Mouse (Mus musculus) heart, postnatal 14 days (tissue): Measurements from ENCODE around the gene Mlxipl. TPM values are rescaled to one million over a fixed set of nuclear protein-coding genes. Genes with fewer than 3 reads are reported as not detected.
"Not testable (repeated sequence)": the region's sequence is repeated elsewhere in the genome, so short reads cannot be mapped to it uniquely, and the experiment has no call there.

Source experiments
- DNase-seq, 2 experiments: peaks; one replicate each; pipeline ENCODE4 v3.0.0; 2021 to 2022
- intact Hi-C: fragments of 180-260 bp; cut with DNase I; formaldehyde crosslinking; loops from one replicate; pipeline ENCODE4 v1.15.1; 2025
- long read RNA-seq, 2 experiments: library from polyadenylated mRNA; stranded (forward); transcript quantifications; one replicate each; pipeline ENCODE4 v2.0.0; 2021
- total RNA-seq, 2 experiments: library from RNA; stranded (reverse); gene quantifications; 2 replicates each; pipeline ENCODE4 v1.2.3; 2021

The Mlxipl gene
- total RNA-seq: 10 to 100 TPM; 16.5 to 28.8 TPM
- long read RNA-seq, experiment 1, partial matches to known transcripts: 7 of 16 reads
- long read RNA-seq, experiment 1, other reads (novel, unspliced or antisense): 8 of 16 reads
- long read RNA-seq, experiment 2, partial matches to known transcripts: 13 of 19 reads
- long read RNA-seq, experiment 2, other reads (novel, unspliced or antisense): 4 of 19 reads

DNA sequence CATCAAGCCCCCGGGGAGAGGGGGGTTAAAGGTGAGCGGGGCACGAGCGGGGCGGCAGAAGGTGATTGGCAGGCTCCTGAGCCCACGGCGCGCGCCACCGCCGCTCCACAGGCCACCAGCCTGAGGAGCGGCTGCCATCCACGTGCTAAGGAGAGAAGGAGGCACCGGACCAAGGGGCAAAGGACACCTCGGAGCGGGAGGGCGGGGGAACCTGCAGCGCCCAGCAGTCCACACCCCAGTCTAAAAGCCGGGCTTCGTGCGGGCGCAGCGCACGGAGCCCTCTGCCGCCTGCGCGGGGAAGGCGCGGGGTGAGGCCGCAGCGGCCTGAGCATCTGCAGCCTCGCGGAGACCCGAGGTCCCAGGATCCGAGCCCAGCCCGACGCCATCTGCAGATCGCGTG, at the start of gene Mlxipl:
Gene Mlxipl (plus strand): TSS at position 238 of the 400 bp plus-strand sequence.
- DNase-seq: no peak
- intact Hi-C loops: no loop called here

- DNase-seq: no peak
- intact Hi-C loops: no loop called here
Observed at GRCm38 (mm10) chr5:135040059-135040458, 49.6 kb upstream of the Mlxipl start.

- no peak for DNase-seq
- intact Hi-C loops: no loop called here
Observed at GRCm38 (mm10) chr5:135040777-135041176, 48.9 kb upstream of the Mlxipl start.

GRCm38 (mm10) chr5:135042105-135042788, 47.4 kb upstream of the Mlxipl start:
- no peak for DNase-seq
- intact Hi-C loops: no loop called here

DNA sequence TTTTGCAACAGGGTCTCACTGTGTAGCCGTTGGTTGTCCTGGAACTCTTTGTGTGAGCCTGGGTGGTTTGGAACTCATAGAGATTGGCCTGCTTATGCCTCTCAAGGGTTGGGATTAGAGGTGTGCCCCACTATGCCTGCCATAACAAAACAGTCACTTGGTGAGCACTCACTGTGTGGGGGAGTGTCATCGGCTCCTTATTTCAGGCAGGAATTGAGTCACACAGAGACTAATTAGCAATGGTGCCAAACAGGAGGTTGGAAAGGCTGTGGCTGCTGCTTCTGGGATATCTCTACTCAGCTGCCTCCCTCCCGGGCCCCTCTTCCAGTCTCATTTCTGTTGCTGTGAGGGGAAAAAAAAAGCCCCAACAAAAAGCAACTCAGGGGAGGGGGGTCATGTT, 45.1 kb upstream of the Mlxipl start:
- intact Hi-C loops: no loop called here
- no peak for DNase-seq

DNA sequence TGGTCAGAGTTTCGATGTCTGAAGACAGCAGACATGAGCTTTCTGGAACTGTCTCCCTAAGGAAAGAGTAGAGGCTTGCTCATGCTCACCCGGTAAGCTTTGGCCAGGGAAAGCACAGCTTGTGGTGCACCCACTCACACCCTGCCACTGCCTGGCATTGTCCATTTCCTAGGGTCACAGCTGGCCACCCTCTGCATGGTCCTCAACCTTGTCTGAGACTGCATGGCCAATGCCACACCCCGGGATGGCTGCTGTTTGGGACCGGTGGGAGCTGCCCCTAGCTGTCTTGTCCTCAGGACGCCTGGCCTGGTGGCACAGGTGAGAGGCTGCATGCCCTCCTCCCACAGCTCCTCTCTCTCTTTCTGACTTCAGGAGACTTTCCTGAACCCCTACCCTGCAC, 41.2 kb upstream of the Mlxipl start:
- DNase-seq: no peak
- intact Hi-C loops: no loop called here

- DNase-seq, intact Hi-C loops: not testable (repeated sequence)
Observed at GRCm38 (mm10) chr5:135049268-135049667, 40.4 kb upstream of the Mlxipl start.

DNA sequence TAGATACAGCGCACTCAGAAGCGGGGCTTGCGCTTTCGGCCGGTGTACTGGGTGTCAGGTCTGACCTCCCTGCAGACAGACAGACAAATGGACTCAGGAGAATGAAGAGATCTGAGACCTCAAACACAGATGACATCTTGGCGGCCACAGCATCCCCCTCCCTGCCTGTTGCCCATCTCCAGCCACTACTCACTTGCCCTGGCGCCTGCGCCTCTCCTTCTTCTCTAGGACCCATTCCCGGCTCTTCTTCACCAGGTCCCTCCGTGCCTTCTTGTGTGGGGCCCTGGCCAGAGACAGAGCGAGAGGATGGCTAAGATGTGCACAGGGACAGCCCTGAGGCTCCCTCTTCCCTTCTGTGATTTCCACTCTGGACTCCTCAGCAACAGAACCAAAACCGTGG, 36.3 kb upstream of the Mlxipl start:
- intact Hi-C loops: no loop called here
- no peak for DNase-seq

- intact Hi-C loops: no loop called here
- peak; percentile 97 to 98 for DNase-seq
Observed at GRCm38 (mm10) chr5:135063629-135064381, 25.9 kb upstream of the Mlxipl start, which contains the start of gene Dnajc30. Gene Dnajc30, plus strand, starts transcription at chr5:135064202.

GRCm38 (mm10) chr5:135064382-135064766, 25.3 kb upstream of the Mlxipl start:
- no peak for DNase-seq
- intact Hi-C loops: no loop called here

DNA sequence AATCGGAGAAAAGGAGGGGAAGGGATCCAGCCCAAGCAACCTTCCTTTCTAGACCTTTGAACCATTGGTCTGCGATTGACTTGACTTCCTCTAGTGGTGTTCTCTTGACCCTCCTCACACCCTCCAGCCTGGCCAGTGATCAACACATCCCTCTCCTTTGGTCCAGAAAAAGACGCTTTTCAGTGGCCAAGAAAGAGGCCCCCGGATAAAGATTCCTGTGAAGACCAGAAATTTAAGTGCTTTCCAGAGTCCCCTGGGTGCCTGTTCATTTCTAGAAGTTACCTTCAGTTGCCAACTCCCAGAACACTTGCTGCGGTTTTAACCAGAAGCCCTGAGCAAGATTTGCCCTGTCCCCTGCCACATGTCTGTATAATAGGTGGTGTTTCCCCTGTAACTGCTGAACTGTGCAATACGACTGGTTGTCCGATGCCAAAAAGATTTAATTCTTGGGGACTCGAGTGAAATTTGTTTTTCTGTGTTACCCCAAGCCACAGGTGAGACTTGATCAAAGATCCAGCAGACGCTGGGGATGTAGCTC, 24.7 kb upstream of the Mlxipl start, which contains the start of gene Bud23:
Gene Bud23 (minus strand): TSS at position 51 of the 538 bp plus-strand sequence.
- DNase-seq, intact Hi-C loops: not testable (repeated sequence)

DNA sequence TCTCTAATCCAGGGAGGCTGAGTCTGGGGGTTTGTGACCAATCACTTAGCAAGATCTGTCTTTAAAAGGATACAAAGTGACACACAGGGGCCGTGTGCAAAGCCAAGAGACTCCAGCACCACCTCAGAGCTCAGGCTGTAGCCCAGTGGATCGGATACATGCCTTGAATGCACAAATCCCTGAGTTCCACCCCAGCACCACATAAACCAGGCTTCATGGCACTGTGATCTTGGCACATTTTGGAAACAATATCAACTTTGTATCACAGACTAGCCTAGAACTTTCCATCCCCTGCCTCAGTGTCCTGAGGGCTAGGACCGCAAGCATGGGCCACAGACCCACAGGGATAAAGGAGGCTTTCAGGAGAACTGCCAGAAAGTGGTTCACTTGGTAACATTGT, 23.7 kb upstream of the Mlxipl start:
- intact Hi-C loops: no loop called here
- DNase-seq: no peak

DNA sequence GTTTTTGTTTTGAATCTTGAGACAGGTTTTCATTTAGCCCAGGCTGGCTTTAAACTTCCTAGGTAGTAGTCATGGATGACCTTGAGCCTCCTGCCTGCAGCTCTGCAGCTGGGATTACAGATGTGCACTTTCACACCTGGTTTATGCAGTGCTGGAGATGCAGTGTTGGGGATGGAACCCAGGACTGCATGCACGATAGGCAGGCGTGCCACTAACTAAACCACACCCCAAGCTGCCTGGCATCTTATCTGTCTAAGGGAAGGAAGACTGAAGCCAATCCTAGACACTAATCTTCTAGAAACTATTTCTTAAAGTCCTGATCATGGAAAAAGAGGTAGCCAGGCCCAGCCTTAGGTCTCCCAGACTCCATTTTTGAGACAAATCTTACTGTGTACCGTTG, 19.2 kb upstream of the Mlxipl start:
- intact Hi-C loops: loop anchor here (5.0 kb wide), 1 partner anchor 53 kb away; no protein-coding TSS in a partner anchor
- DNase-seq: no peak

- no peak for DNase-seq
- intact Hi-C loops: loop anchor here (5.0 kb wide), 1 partner anchor 55 kb away; no protein-coding TSS in a partner anchor
Observed at GRCm38 (mm10) chr5:135072061-135072460, 17.6 kb upstream of the Mlxipl start.

GRCm38 (mm10) chr5:135072720-135073119, 17.0 kb upstream of the Mlxipl start:
- DNase-seq: no peak
- intact Hi-C loops: loop anchor here (5.0 kb wide), 1 partner anchor 55 kb away; no protein-coding TSS in a partner anchor

- intact Hi-C loops: loop anchor here (5.0 kb wide), 1 partner anchor 56 kb away; no protein-coding TSS in a partner anchor
- DNase-seq: no peak
Observed at GRCm38 (mm10) chr5:135073349-135074150, 16.1 kb upstream of the Mlxipl start.

- no peak for DNase-seq
- intact Hi-C loops: no loop called here
Observed at GRCm38 (mm10) chr5:135075655-135076054, 14.0 kb upstream of the Mlxipl start.

DNA sequence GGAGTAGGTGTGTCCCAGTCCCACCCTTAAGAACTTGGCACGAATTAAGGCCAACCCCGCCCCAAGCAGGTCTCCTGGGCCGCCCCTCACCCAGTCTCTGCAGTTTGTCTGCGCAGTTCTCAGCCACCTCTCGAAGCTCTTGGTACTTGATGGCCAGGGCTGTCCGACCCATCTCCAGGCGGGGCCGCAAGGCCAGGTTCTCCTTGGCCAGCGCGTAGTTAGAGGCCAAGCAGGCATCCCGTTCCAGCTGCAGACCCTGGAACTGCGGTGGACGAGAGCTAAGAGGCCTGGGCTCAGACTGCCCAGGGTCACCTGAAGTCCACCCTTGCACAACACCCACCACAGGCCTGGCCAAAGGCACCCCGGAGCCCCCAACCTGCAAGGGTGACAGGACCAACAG, 13.3 kb upstream of the Mlxipl start:
- DNase-seq: no peak
- intact Hi-C loops: no loop called here

- intact Hi-C loops: no loop called here
- DNase-seq: peak; percentile 25 to 31
Observed at GRCm38 (mm10) chr5:135076931-135077505, 12.7 kb upstream of the Mlxipl start.
